Mouse (Mus musculus) liver, adult 2 months (tissue): ENCODE data around the gene Pxdc1. TPM values are rescaled to one million over a fixed set of nuclear protein-coding genes. Genes with fewer than 3 reads are reported as not detected.

ENCODE experiments used
- DNase-seq: peaks from one replicate; pipeline ENCODE4 v3.0.0-alpha.2; 2011; ENCODE audit warnings: low read depth, low spot score; ENCODE audit errors: extremely low read depth
- H3K27ac ChIP-seq: fragments of 200-500 bp; replicated peaks from 2 replicates; pipeline ENCODE4 v1.5.1; 2012; ENCODE audit warnings: low read depth, mild to moderate bottlenecking, control low read depth, inconsistent platforms, low read length; ENCODE audit not compliant: insufficient read depth
- H3K27me3 ChIP-seq: fragments of 200-500 bp; 2 replicates; pipeline ENCODE4 v1.6.1; 2012; ENCODE audit warnings: mild to moderate bottlenecking, moderate library complexity, low read length, inconsistent platforms; ENCODE audit not compliant: control insufficient read depth, insufficient read depth
- H3K36me3 ChIP-seq: fragments of 200-500 bp; 2 replicates; pipeline ENCODE4 v1.6.1; 2012; ENCODE audit warnings: low read length, inconsistent platforms; ENCODE audit not compliant: control insufficient read depth, insufficient read depth
- H3K4me1 ChIP-seq: fragments of 200-500 bp; 2 replicates; pipeline ENCODE4 v1.6.1; 2011; ENCODE audit warnings: low read length; ENCODE audit not compliant: control insufficient read depth, insufficient read depth
- H3K4me3 ChIP-seq: fragments of 200-500 bp; 2 replicates; pipeline ENCODE4 v1.5.1; 2011; ENCODE audit warnings: low read depth, mild to moderate bottlenecking, control low read depth, low read length, moderate library complexity; ENCODE audit not compliant: insufficient read depth
- H3K79me2 ChIP-seq: fragments of 200-500 bp; 2 replicates; pipeline ENCODE4 v1.6.1; 2012; ENCODE audit warnings: inconsistent platforms, mild to moderate bottlenecking, low read length, moderate library complexity; ENCODE audit not compliant: control insufficient read depth, insufficient read depth
- H3K9ac ChIP-seq: fragments of 200-500 bp; 2 replicates; pipeline ENCODE4 v1.6.1; 2012; ENCODE audit warnings: low read depth, mild to moderate bottlenecking, control low read depth, inconsistent platforms, low read length
- CTCF ChIP-seq: fragments of 200-500 bp; IDR thresholded peaks from 2 replicates; pipeline ENCODE4 v1.5.1; 2011; ENCODE audit warnings: low read depth, low read length, control low read depth
- POLR2A ChIP-seq: fragments of 200-500 bp; IDR thresholded peaks from 2 replicates; pipeline ENCODE4 v1.6.1; 2011; ENCODE audit warnings: low read length, control low read depth; ENCODE audit not compliant: insufficient read depth; ENCODE audit errors: extremely low read depth
- WGBS: fragments of 180-500 bp; shearing (Covaris S2); methylation state at CpG from one replicate; pipeline ENCODE4 v1.1.7; 2018; 5-methylcytosine and 5-hydroxymethylcytosine counted together
- polyA plus RNA-seq: library from polyadenylated mRNA; depleted of rRNA; stranded (reverse); fragments of >200 nt; gene quantifications from 2 replicates; pipeline ENCODE4 v1.2.3, GENCODE M21; 2012
- total RNA-seq: library from RNA; depleted of rRNA; stranded (reverse); fragments of >200 nt; gene quantifications from 2 replicates; pipeline ENCODE4 v1.2.3, GENCODE M21; 2014

Gene Pxdc1
- total and polyA plus RNA-seq, 2 experiments, result 93.8 to 108 TPM

- Histone ChIP-seq H3K9ac (no peak overlapping the region), H3K27me3 (no peaks in the 10 kb centered on the region), H3K36me3 (peaks cover 9% of the 10 kb centered on the region), H3K4me1 (peaks cover 18% of the 10 kb centered on the region), H3K4me3 (no peak overlapping the region), H3K27ac (no peak overlapping the region), H3K79me2 (no peaks in the 10 kb centered on the region)
- no peak for DNase-seq
- TF ChIP-seq CTCF (no peak), POLR2A (no peak)
- 92% methylated on average over 2 of the region's 2 CpGs for WGBS
Measured at GRCm38 (mm10) chr13:34624414-34624813, 28.9 kb downstream of the Pxdc1 start.

- no peaks in the 10 kb centered on the region for H3K79me2 ChIP-seq
- no peak for TF ChIP-seq POLR2A
- no peak for TF ChIP-seq CTCF
- H3K4me3 ChIP-seq, result no peak overlapping the region
- no peaks in the 10 kb centered on the region for H3K4me1 ChIP-seq
- no peak overlapping the region for H3K27ac ChIP-seq
- no peaks in the 10 kb centered on the region for H3K27me3 ChIP-seq
- 0 out of 2 replicates have a peak, but pooled peaks cover 1% of the 10 kb centered on the region for H3K36me3 ChIP-seq
- H3K9ac ChIP-seq, result no peak overlapping the region
- no peak for DNase-seq
- WGBS, result 79% methylated on average over 2 of the region's 2 CpGs
Measured at GRCm38 (mm10) chr13:34612402-34612801, 40.9 kb downstream of the Pxdc1 start.

GRCm38 (mm10) chr13:34609711-34610110 lies 43.6 kb downstream of the Pxdc1 start:
- Histone ChIP-seq H3K4me3 (no peak overlapping the region), H3K27ac (no peak overlapping the region), H3K4me1 (no peaks in the 10 kb centered on the region), H3K79me2 (no peaks in the 10 kb centered on the region), H3K36me3 (0 out of 2 replicates have a peak, but pooled peaks cover 1% of the 10 kb centered on the region), H3K27me3 (no peaks in the 10 kb centered on the region), H3K9ac (no peak overlapping the region)
- DNase-seq, result no peak
- WGBS, result 91% methylated on average over 1 of the region's 1 CpGs
- no peak for TF ChIP-seq POLR2A
- TF ChIP-seq CTCF, result no peak

GRCm38 (mm10) chr13:34607079-34607478 lies 46.2 kb downstream of the Pxdc1 start:
- H3K9ac ChIP-seq, result no peak overlapping the region
- no peaks in the 10 kb centered on the region for H3K27me3 ChIP-seq
- no peaks in the 10 kb centered on the region for H3K4me1 ChIP-seq
- WGBS, result 78% methylated on average over 2 of the region's 2 CpGs
- no peak for DNase-seq
- TF ChIP-seq CTCF, result no peak
- no peak for TF ChIP-seq POLR2A
- no peak overlapping the region for H3K27ac ChIP-seq
- H3K4me3 ChIP-seq, result no peak overlapping the region
- no peaks in the 10 kb centered on the region for H3K79me2 ChIP-seq
- H3K36me3 ChIP-seq, result 0 out of 2 replicates have a peak, but pooled peaks cover 1% of the 10 kb centered on the region

GRCm38 (mm10) chr13:34605884-34606283 lies 47.4 kb downstream of the Pxdc1 start:
- no peak for DNase-seq
- Histone ChIP-seq H3K36me3 (0 out of 2 replicates have a peak, but pooled peaks cover 1% of the 10 kb centered on the region), H3K79me2 (no peaks in the 10 kb centered on the region), H3K27ac (no peak overlapping the region), H3K4me1 (no peaks in the 10 kb centered on the region), H3K27me3 (no peaks in the 10 kb centered on the region), H3K4me3 (no peak overlapping the region), H3K9ac (no peak overlapping the region)
- TF ChIP-seq CTCF, result no peak
- no peak for TF ChIP-seq POLR2A
- WGBS, result 97% methylated on average over 3 of the region's 3 CpGs

- H3K4me3 ChIP-seq, result no peak overlapping the region
- H3K27ac ChIP-seq, result no peak overlapping the region
- no peaks in the 10 kb centered on the region for H3K27me3 ChIP-seq
- DNase-seq, result no peak
- 79% methylated on average over 5 of the region's 5 CpGs for WGBS
- no peak overlapping the region for H3K9ac ChIP-seq
- TF ChIP-seq CTCF (no peak), POLR2A (no peak)
- H3K4me1 ChIP-seq, result no peaks in the 10 kb centered on the region
- no peaks in the 10 kb centered on the region for H3K36me3 ChIP-seq
- H3K79me2 ChIP-seq, result no peaks in the 10 kb centered on the region
Measured at GRCm38 (mm10) chr13:34605206-34605605, 48.1 kb downstream of the Pxdc1 start.
